Mouse (Mus musculus) ES-Bruce4 (cell line): ENCODE measurements around the gene Gstm1.

Experiments
- CTCF ChIP-seq: IDR thresholded peaks from one replicate; pipeline ENCODE4 v1.8.1; 2011; ENCODE audit warnings: low read depth, low read length
- POLR2A ChIP-seq: IDR thresholded peaks from one replicate; pipeline ENCODE4 v1.8.1; 2011; ENCODE audit warnings: low read length; ENCODE audit not compliant: insufficient read depth

DNA sequence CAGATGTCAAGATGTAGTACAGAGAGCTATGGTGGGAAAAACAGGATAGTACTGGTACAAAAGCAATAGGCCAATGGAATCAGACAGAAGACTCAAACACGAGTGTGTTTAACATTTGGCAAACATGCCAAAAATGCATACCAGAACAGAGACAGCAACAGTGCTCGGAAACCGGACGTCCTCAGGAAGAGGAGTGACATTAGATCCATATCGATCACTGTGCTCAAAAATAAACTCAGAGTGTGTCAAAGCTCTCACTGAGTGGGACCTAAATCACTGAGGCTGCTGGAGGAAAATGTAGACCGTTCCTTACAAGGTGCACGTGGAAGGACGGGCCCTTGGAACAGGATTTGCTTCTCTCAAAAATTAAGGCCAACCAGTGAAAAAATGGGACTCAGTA lies 15.8 kb downstream of the Gstm1 start:
- TF ChIP-seq CTCF (no peak), POLR2A (no peak)
